Mouse (Mus musculus) spleen, postnatal 4 days (tissue): ENCODE measurements around the gene Dnajc6.

Source experiments
- DNase-seq, 2 experiments: peaks; one replicate each; pipeline ENCODE4 v3.0.0; 2022; ENCODE audit warnings: low spot score in 2 of 2

Gene Dnajc6

GRCm38 (mm10) chr4:101689241-101689640, 192.8 kb downstream of the Dnajc6 start:
- no peak for DNase-seq

- no peak for DNase-seq
These were observed 193.2 kb downstream of the Dnajc6 start for GRCm38 (mm10) chr4:101689645-101690044.
